Comparison of ENCODE assay signal across 27 mouse cellular contexts in genomic region chr10:95532916-95533315, GRCm38 (mm10). TPM values are rescaled to one million over a fixed set of nuclear protein-coding genes. Genes with fewer than 3 reads are reported as not detected.
DNase-seq lines count a peak whose midpoint lies in the region; ATAC-seq and TF ChIP-seq lines count a peak whose summit lies in the region.
"Had no signal": no experiment of that assay in that cellular context is flagged by ENCODE, and none has a peak within 500 bp of the region (broad histone marks: within the 10 kb centered on the region; RNA-seq: fewer than 3 reads in every experiment).

No protein-coding gene starts in this region.

- peaks cover 29% of the 10 kb centered on the region for H3K36me3 ChIP-seq in heart, adult 2 months (ENCODE audit: control insufficient read depth, insufficient read depth, low read length)
- H3K36me3 ChIP-seq in heart, embryonic 10.5 days = no peaks in the 10 kb centered on the region
- H3K36me3 ChIP-seq in kidney, embryonic 15.5 days = 0 out of 2 replicates have a peak, but pooled peaks cover 3% of the 10 kb centered on the region
- H3K36me3 ChIP-seq in kidney, adult 2 months (ENCODE audit: control insufficient read depth, insufficient read depth, low read length) = no peaks in the 10 kb centered on the region
- H3K36me3 ChIP-seq in spleen, adult 2 months (ENCODE audit: control insufficient read depth, insufficient read depth, low read length) = no peaks in the 10 kb centered on the region
- H3K36me3 ChIP-seq: hindbrain, embryonic 12.5 days; limb, embryonic 12.5 days; midbrain, embryonic 15.5 days; neural tube, embryonic 15.5 days had no signal

- H3K4me1 ChIP-seq in heart, adult 2 months (ENCODE audit: control insufficient read depth, insufficient read depth, low read length) = peaks cover 12% of the 10 kb centered on the region
- peaks cover 31% of the 10 kb centered on the region for H3K4me1 ChIP-seq in heart, embryonic 10.5 days
- peaks cover 19% of the 10 kb centered on the region; the same call in 1 of the 2 replicates for H3K4me1 ChIP-seq in kidney, embryonic 15.5 days
- peaks cover 22% of the 10 kb centered on the region for H3K4me1 ChIP-seq in kidney, adult 2 months (ENCODE audit: control insufficient read depth, insufficient read depth, low read length)
- peaks cover 5% of the 10 kb centered on the region; the same call in 1 of the 2 replicates for H3K4me1 ChIP-seq in spleen, adult 2 months (ENCODE audit: control insufficient read depth, insufficient read depth, insufficient read length)

- H3K4me2 ChIP-seq in kidney, embryonic 15.5 days = no peak overlapping the region
- H3K4me2 ChIP-seq: hindbrain, embryonic 12.5 days; limb, embryonic 12.5 days; liver, embryonic 11.5 days; midbrain, embryonic 15.5 days; neural tube, embryonic 15.5 days had no signal

- no peak overlapping the region for H3K4me3 ChIP-seq in heart, adult 2 months
- H3K4me3 ChIP-seq in heart, embryonic 10.5 days = no peak overlapping the region
- no peak overlapping the region for H3K4me3 ChIP-seq in kidney, embryonic 15.5 days (replicated peaks)
- H3K4me3 ChIP-seq in kidney, adult 2 months (ENCODE audit: insufficient read depth, low read depth, low read length) = no peak overlapping the region
- H3K4me3 ChIP-seq in spleen, adult 2 months (ENCODE audit: extremely low read depth, insufficient read depth, insufficient read length) = no peak overlapping the region
- H3K4me3 ChIP-seq: hindbrain, embryonic 12.5 days; layer of hippocampus, adult 2 months; limb, embryonic 12.5 days; midbrain, embryonic 15.5 days; neural tube, embryonic 15.5 days had no signal

- no peaks in the 10 kb centered on the region for H3K9me3 ChIP-seq in heart, embryonic 10.5 days
- H3K9me3 ChIP-seq in kidney, embryonic 15.5 days (replicated peaks) = no peaks in the 10 kb centered on the region
- H3K9me3 ChIP-seq: hindbrain, embryonic 12.5 days; limb, embryonic 12.5 days; midbrain, embryonic 15.5 days; neural tube, embryonic 15.5 days had no signal

- intact Hi-C loops in heart, adult 2 months (cut with DNase I) = no loop called here

- no peaks in the 10 kb centered on the region for H3K27me3 ChIP-seq in heart, adult 2 months (ENCODE audit: control insufficient read depth, insufficient read depth, low read length)
- H3K27me3 ChIP-seq in heart, embryonic 10.5 days (ENCODE audit: insufficient read depth, poor library complexity, severe bottlenecking) = no peaks in the 10 kb centered on the region
- no peaks in the 10 kb centered on the region for H3K27me3 ChIP-seq in kidney, embryonic 15.5 days
- H3K27me3 ChIP-seq in kidney, adult 2 months (replicated peaks; ENCODE audit: control insufficient read depth, insufficient read depth, low read length) = no peaks in the 10 kb centered on the region
- H3K27me3 ChIP-seq in spleen, adult 2 months (ENCODE audit: control insufficient read depth, insufficient read depth, low read length) = no peaks in the 10 kb centered on the region
- H3K27me3 ChIP-seq: CH12.LX; hindbrain, embryonic 12.5 days; limb, embryonic 12.5 days; midbrain, embryonic 15.5 days; neural tube, embryonic 15.5 days had no signal

- WGBS in heart, adult 2 months = 67% methylated on average over 5 of the region's 5 CpGs
- 73% methylated on average over 5 of the region's 5 CpGs for WGBS in heart, embryonic 10.5 days
- WGBS in kidney, embryonic 15.5 days = 87% methylated on average over 5 of the region's 5 CpGs
- 82% methylated on average over 5 of the region's 5 CpGs for WGBS in kidney, adult 2 months
- WGBS in spleen, adult 2 months = 76% methylated on average over 5 of the region's 5 CpGs

- no peak for ATAC-seq in kidney, embryonic 15.5 days (replicated peaks; ENCODE audit: low FRiP score)
- ATAC-seq: forebrain, embryonic 14.5 days; intestine, postnatal 0 days; liver, postnatal 0 days; midbrain, embryonic 15.5 days had no signal

- DNase-seq in heart, adult 2 months = peak in 1 of 2 experiments; percentile 26
- DNase-seq in heart, embryonic 10.5 days (ENCODE audit: low spot score) = no peak
- no peak for DNase-seq in kidney, adult 2 months
- no peak for DNase-seq in spleen, adult 2 months (ENCODE audit: low read depth in 1 of 2, low spot score in 2 of 2)
- no peak for DNase-seq in spleen, adult 18-20 months
- no peak for DNase-seq in layer of hippocampus, postnatal 25 days (ENCODE audit: extremely low spot score in 1 of 2, low spot score in 1 of 2)
- DNase-seq in adrenal gland, postnatal 4 days (ENCODE audit: low spot score in 2 of 2) = no peak
- DNase-seq: B cell, adult 2 months; cerebellum, adult 8-10 months; gastrocnemius, postnatal 10 days; layer of hippocampus, postnatal 36 days; liver, postnatal 0 days; lung, postnatal 14 days; right cerebral cortex, adult 18-20 months; right cerebral cortex, postnatal 4 days; thymus, adult 18-20 months; thymus, postnatal 36 days had no signal

- TF ChIP-seq EP300 in heart, adult 2 months (IDR thresholded peaks at IDR 0.05; ENCODE audit: insufficient read depth, low read depth, low read length) = no peak

- peak overlapping the region; percentile 8 for H3K27ac ChIP-seq in heart, adult 2 months
- no peak overlapping the region for H3K27ac ChIP-seq in heart, embryonic 10.5 days
- 0 out of 2 replicates have a peak overlapping the region, but pooled peaks have one; percentile 14 for H3K27ac ChIP-seq in kidney, embryonic 15.5 days
- H3K27ac ChIP-seq in kidney, adult 2 months (ENCODE audit: insufficient read depth, low read depth, low read length) = no peak overlapping the region
- 0 out of 2 replicates have a peak overlapping the region, but pooled peaks have one; percentile 22 for H3K27ac ChIP-seq in spleen, adult 2 months (ENCODE audit: insufficient read depth, low read length)
- H3K27ac ChIP-seq: hindbrain, embryonic 12.5 days; limb, embryonic 12.5 days; midbrain, embryonic 15.5 days; neural tube, embryonic 15.5 days had no signal

- TF ChIP-seq CTCF in heart, adult 2 months (IDR thresholded peaks at IDR 0.05) = no peak
- TF ChIP-seq CTCF in kidney, adult 2 months (conservative IDR thresholded peaks at IDR 0.05; ENCODE audit: insufficient read depth, insufficient read length, low read depth, low read length) = no peak
- TF ChIP-seq CTCF in spleen, adult 2 months (IDR thresholded peaks at IDR 0.05; ENCODE audit: extremely low read depth, insufficient read depth, insufficient read length, insufficient replicate concordance) = no peak

- TF ChIP-seq POLR2A in heart, adult 2 months (IDR thresholded peaks at IDR 0.05; ENCODE audit: insufficient read depth, low read depth, low read length) = no peak
- no peak for TF ChIP-seq POLR2A in kidney, adult 2 months (IDR thresholded peaks at IDR 0.05; ENCODE audit: low read depth, low read length)
- TF ChIP-seq POLR2A in spleen, adult 2 months (IDR thresholded peaks at IDR 0.05; ENCODE audit: low read depth, low read length) = no peak

- H3K79me2 ChIP-seq in heart, adult 2 months (replicated peaks; ENCODE audit: control insufficient read depth, insufficient read depth, low read length) = peaks cover 8% of the 10 kb centered on the region

- no peak overlapping the region for H3K9ac ChIP-seq in heart, adult 2 months (ENCODE audit: low read depth, low read length)
- no peak overlapping the region for H3K9ac ChIP-seq in kidney, embryonic 15.5 days
- H3K9ac ChIP-seq: hindbrain, embryonic 12.5 days; limb, embryonic 12.5 days; liver, postnatal 0 days; midbrain, embryonic 15.5 days; neural tube, embryonic 15.5 days had no signal

RNA-seq across cellular contexts. Expression of gene Ube2n, which starts 18.0 kb away (rescaled TPM):
- total RNA-seq in heart, adult 2 months (2021) = 10 to 100 TPM; 89.5 to 89.7 TPM
- polyA plus RNA-seq in heart, adult 2 months (2012; rRNA removed) = 48.8 and 98.2 TPM in 2 replicates
- polyA plus RNA-seq in heart, embryonic 10.5 days (2016; fragmentation: Nextera tagmentation; extraction: Ambion mirVana) = 328 and 389 TPM in 2 replicates
- polyA plus RNA-seq in kidney, embryonic 15.5 days (2015; fragmentation: Nextera tagmentation; extraction: Ambion mirVana) = 347 and 381 TPM in 2 replicates
- polyA plus RNA-seq in kidney, adult 2 months (2012; rRNA removed) = 41.7 and 53.2 TPM in 2 replicates
- 21.5 and 26.4 TPM in 2 replicates for polyA plus RNA-seq in spleen, adult 2 months (2012; rRNA removed)
- total RNA-seq in layer of hippocampus, postnatal 25 days (2021) = 100 to 1,000 TPM; 186 to 197 TPM
- total RNA-seq in adrenal gland, postnatal 4 days (2021) = 100 to 1,000 TPM; 135 to 136 TPM

RNA-seq across cellular contexts. Expression of gene Nudt4, which starts 31.0 kb away (rescaled TPM):
- total RNA-seq in heart, adult 2 months (2021) = 100 to 1,000 TPM; 328 to 349 TPM
- 48.8 and 109 TPM in 2 replicates for polyA plus RNA-seq in heart, adult 2 months (2012; rRNA removed)
- polyA plus RNA-seq in heart, embryonic 10.5 days (2016; fragmentation: Nextera tagmentation; extraction: Ambion mirVana) = 92.7 and 104 TPM in 2 replicates
- 113 and 125 TPM in 2 replicates for polyA plus RNA-seq in kidney, embryonic 15.5 days (2015; fragmentation: Nextera tagmentation; extraction: Ambion mirVana)
- polyA plus RNA-seq in kidney, adult 2 months (2012; rRNA removed) = 88.6 and 92.7 TPM in 2 replicates
- polyA plus RNA-seq in spleen, adult 2 months (2012; rRNA removed) = 8.0 and 9.9 TPM in 2 replicates
- total RNA-seq in layer of hippocampus, postnatal 25 days (2021) = 10 to 100 TPM; 84.4 to 90.5 TPM
- 100 to 1,000 TPM; 126 to 147 TPM for total RNA-seq in adrenal gland, postnatal 4 days (2021)

RNA-seq across cellular contexts. Expression of gene Mrpl42, which starts 31.2 kb away (rescaled TPM):
- 100 to 1,000 TPM; 426 to 448 TPM for total RNA-seq in heart, adult 2 months (2021)
- polyA plus RNA-seq in heart, adult 2 months (2012; rRNA removed) = 684 and 1,165 TPM in 2 replicates
- polyA plus RNA-seq in heart, embryonic 10.5 days (2016; fragmentation: Nextera tagmentation; extraction: Ambion mirVana) = 445 and 534 TPM in 2 replicates
- 337 and 354 TPM in 2 replicates for polyA plus RNA-seq in kidney, embryonic 15.5 days (2015; fragmentation: Nextera tagmentation; extraction: Ambion mirVana)
- 242 and 322 TPM in 2 replicates for polyA plus RNA-seq in kidney, adult 2 months (2012; rRNA removed)
- polyA plus RNA-seq in spleen, adult 2 months (2012; rRNA removed) = 27.3 and 27.8 TPM in 2 replicates
- 10 to 100 TPM; 77.2 to 77.9 TPM for total RNA-seq in layer of hippocampus, postnatal 25 days (2021)
- 100 to 1,000 TPM in 1 of 2 experiments, 10 to 100 TPM in 1; 99.7 to 102 TPM for total RNA-seq in adrenal gland, postnatal 4 days (2021)

Comparison
In these comparisons a context has a peak if more than half of its experiments do, and no peak if none do; other contexts are left out.
1. H3K27ac ChIP-seq: peak in heart, adult 2 months (single experiment), kidney, embryonic 15.5 days (single experiment) and spleen, adult 2 months (single experiment); none in heart, embryonic 10.5 days (single experiment) and kidney, adult 2 months (single experiment).